ENCODE assay signal across 27 mouse cellular contexts in genomic region chr8:96012002-96012401, GRCm38 (mm10).
DNase-seq lines count a peak whose midpoint lies in the region; TF ChIP-seq lines count a peak whose summit lies in the region.
"Had no signal": no experiment of that assay in that cellular context is flagged by ENCODE, and none has a peak within 500 bp of the region (broad histone marks: within the 10 kb centered on the region; RNA-seq: fewer than 3 reads in every experiment).

No protein-coding gene starts in this region.

- no peak for TF ChIP-seq POLR2A in heart, adult 2 months (IDR thresholded peaks at IDR 0.05; ENCODE audit: insufficient read depth, low read depth, low read length)

- 0 out of 2 replicates have a peak, but pooled peaks cover 5% of the 10 kb centered on the region for H3K9me3 ChIP-seq in E14TG2a.4 (ENCODE audit: low read length)
- no peaks in the 10 kb centered on the region for H3K9me3 ChIP-seq in forebrain, embryonic 10.5 days
- H3K9me3 ChIP-seq: embryonic facial prominence, embryonic 13.5 days; heart, embryonic 13.5 days; hindbrain, embryonic 10.5 days; hindbrain, embryonic 15.5 days; kidney, embryonic 15.5 days; lung, embryonic 15.5 days; neural tube, embryonic 12.5 days had no signal

- no peak overlapping the region for H3K9ac ChIP-seq in heart, adult 2 months (ENCODE audit: low read depth, low read length)
- H3K9ac ChIP-seq: embryonic facial prominence, embryonic 13.5 days; forebrain, postnatal 0 days; heart, embryonic 13.5 days; hindbrain, embryonic 15.5 days; kidney, embryonic 15.5 days; liver, embryonic 14.5 days; lung, embryonic 15.5 days; neural tube, embryonic 12.5 days had no signal

- 76% methylated on average over 1 of the region's 1 CpGs for WGBS in heart, adult 2 months
- 91% methylated on average over 1 of the region's 1 CpGs for whole genome bisulfite sequencing in forebrain, embryonic 10.5 days

- 0 out of 2 replicates have a peak, but pooled peaks have one; percentile 3 for TF ChIP-seq CTCF in heart, adult 2 months (IDR thresholded peaks at IDR 0.05)
- peak; percentile 33 for TF ChIP-seq CTCF in E14TG2a.4 (conservative IDR thresholded peaks at IDR 0.05; ENCODE audit: low read length)

- H3K27ac ChIP-seq in heart, adult 2 months = no peak overlapping the region
- H3K27ac ChIP-seq in forebrain, embryonic 10.5 days = no peak overlapping the region
- H3K27ac ChIP-seq: embryonic facial prominence, embryonic 13.5 days; heart, embryonic 13.5 days; hindbrain, embryonic 10.5 days; hindbrain, embryonic 15.5 days; kidney, embryonic 15.5 days; liver, embryonic 14.5 days; lung, embryonic 15.5 days; neural tube, embryonic 12.5 days had no signal

- no peak for TF ChIP-seq EP300 in heart, adult 2 months (IDR thresholded peaks at IDR 0.05; ENCODE audit: insufficient read depth, low read depth, low read length)

- H3K4me3 ChIP-seq in heart, adult 2 months = no peak overlapping the region
- H3K4me3 ChIP-seq in E14TG2a.4 (replicated peaks; ENCODE audit: low read length) = no peak overlapping the region
- H3K4me3 ChIP-seq in forebrain, embryonic 10.5 days = no peak overlapping the region
- H3K4me3 ChIP-seq: embryonic facial prominence, embryonic 13.5 days; heart, embryonic 13.5 days; hindbrain, embryonic 10.5 days; hindbrain, embryonic 15.5 days; kidney, embryonic 15.5 days; lung, embryonic 15.5 days; neural tube, embryonic 12.5 days had no signal

- intact Hi-C loops in heart, adult 2 months (cut with DNase I) = no loop called here
- intact Hi-C loops in heart, postnatal 25 days (cut with DNase I) = no loop called here

- no peak for DNase-seq in heart, adult 2 months
- no peak for DNase-seq in heart, postnatal 25 days (ENCODE audit: low spot score)
- DNase-seq in 416B (ENCODE audit: low read depth) = peak; percentile 11
- peak; percentile 49 for DNase-seq in R1 (ENCODE audit: low read depth, low spot score)
- DNase-seq in forebrain, embryonic 10.5 days (ENCODE audit: extremely low spot score, low spot score) = no peak
- DNase-seq in spleen, adult 12 weeks (ENCODE audit: low spot score) = no peak
- DNase-seq: adrenal gland, postnatal 14 days; B cell, adult 2 months; cerebellum, adult 11 months; cerebellum, adult 9-10 months; forebrain, postnatal 0 days; heart, postnatal 10 days; kidney, adult 11 months; kidney, postnatal 25 days; layer of hippocampus, postnatal 36 days; liver; lung, postnatal 36 days; right cerebral cortex, postnatal 4 days had no signal

- no peaks in the 10 kb centered on the region for H3K36me3 ChIP-seq in heart, adult 2 months (ENCODE audit: control insufficient read depth, insufficient read depth, low read length)
- no peaks in the 10 kb centered on the region for H3K36me3 ChIP-seq in E14TG2a.4 (ENCODE audit: insufficient read depth, low read length)
- H3K36me3 ChIP-seq in forebrain, embryonic 10.5 days (replicated peaks) = no peaks in the 10 kb centered on the region
- H3K36me3 ChIP-seq: embryonic facial prominence, embryonic 13.5 days; heart, embryonic 13.5 days; hindbrain, embryonic 10.5 days; hindbrain, embryonic 15.5 days; kidney, embryonic 15.5 days; lung, embryonic 15.5 days; neural tube, embryonic 12.5 days had no signal

- no peaks in the 10 kb centered on the region for H3K79me2 ChIP-seq in heart, adult 2 months (replicated peaks; ENCODE audit: control insufficient read depth, insufficient read depth, low read length)

- H3K27me3 ChIP-seq in heart, adult 2 months (ENCODE audit: control insufficient read depth, insufficient read depth, low read length) = no peaks in the 10 kb centered on the region
- H3K27me3 ChIP-seq in E14TG2a.4 (ENCODE audit: insufficient read depth, low read length) = no peaks in the 10 kb centered on the region
- H3K27me3 ChIP-seq in forebrain, embryonic 10.5 days (ENCODE audit: poor library complexity, severe bottlenecking) = no peaks in the 10 kb centered on the region
- H3K27me3 ChIP-seq: embryonic facial prominence, embryonic 13.5 days; heart, embryonic 13.5 days; hindbrain, embryonic 15.5 days; kidney, embryonic 15.5 days; lung, embryonic 15.5 days; neural tube, embryonic 12.5 days had no signal

- H3K4me1 ChIP-seq in heart, adult 2 months (ENCODE audit: control insufficient read depth, insufficient read depth, low read length) = no peaks in the 10 kb centered on the region
- no peaks in the 10 kb centered on the region for H3K4me1 ChIP-seq in E14TG2a.4 (replicated peaks; ENCODE audit: low read depth, low read length)
- H3K4me1 ChIP-seq in forebrain, embryonic 10.5 days = no peaks in the 10 kb centered on the region
- H3K4me1 ChIP-seq: embryonic facial prominence, embryonic 13.5 days; heart, embryonic 13.5 days; hindbrain, embryonic 10.5 days; hindbrain, embryonic 15.5 days; kidney, embryonic 15.5 days; lung, embryonic 15.5 days; neural tube, embryonic 12.5 days had no signal

Comparison
In these comparisons a context has a peak if more than half of its experiments do, and no peak if none do; other contexts are left out.
1. DNase-seq: peak in 416B (single experiment) and R1 (single experiment); none in heart, adult 2 months (0 of 2), heart, postnatal 25 days (single experiment), forebrain, embryonic 10.5 days (single experiment) and spleen, adult 12 weeks (single experiment).